Mouse (Mus musculus): Measurements from ENCODE around the gene Lypla2.
"Not testable (repeated sequence)": the region's sequence is repeated elsewhere in the genome, so short reads cannot be mapped to it uniquely, and the experiment has no call there.

Lypla2 gene

GRCm38 (mm10) chr4:135949911-135950310 is 22.5 kb downstream of the Lypla2 start:
- in situ Hi-C loops (cut with MseI, MboI), result no loop called here

- in situ Hi-C loops (cut with MseI, MboI), result no loop called here
These were observed 23.0 kb downstream of the Lypla2 start for GRCm38 (mm10) chr4:135949475-135949874.

GRCm38 (mm10) chr4:135948142-135948541 is 24.3 kb downstream of the Lypla2 start:
- in situ Hi-C loops (cut with MseI, MboI), result no loop called here

- in situ Hi-C loops (cut with MseI, MboI), result no loop called here
These were observed 25.6 kb downstream of the Lypla2 start for GRCm38 (mm10) chr4:135946659-135947301.

- in situ Hi-C loops (cut with MseI, MboI), result no loop called here
These were observed 26.2 kb downstream of the Lypla2 start, which contains the start of gene Hmgcl for GRCm38 (mm10) chr4:135946278-135946658. Gene Hmgcl, plus strand, starts transcription at chr4:135946448.

GRCm38 (mm10) chr4:135945706-135946105 is 26.7 kb downstream of the Lypla2 start:
- in situ Hi-C loops (cut with MseI, MboI), result no loop called here

- in situ Hi-C loops (cut with MseI, MboI), result no loop called here
These were observed 29.0 kb downstream of the Lypla2 start for GRCm38 (mm10) chr4:135943389-135943788.

GRCm38 (mm10) chr4:135942193-135942592 is 30.2 kb downstream of the Lypla2 start:
- in situ Hi-C loops (cut with MseI, MboI), result no loop called here

GRCm38 (mm10) chr4:135941026-135941425 is 31.4 kb downstream of the Lypla2 start:
- in situ Hi-C loops (cut with MseI, MboI), result not testable (repeated sequence)

GRCm38 (mm10) chr4:135938858-135939257 is 33.6 kb downstream of the Lypla2 start:
- in situ Hi-C loops (cut with MseI, MboI), result loop anchor here in 1 of 2 experiments (10.0 kb wide), 1 partner anchor 54 kb away; no protein-coding TSS in a partner anchor

- in situ Hi-C loops (cut with MseI, MboI), result loop anchor here in 1 of 2 experiments (10.0 kb wide), 1 partner anchor 51 kb away; no protein-coding TSS in a partner anchor
These were observed 36.9 kb downstream of the Lypla2 start for GRCm38 (mm10) chr4:135935502-135935901.

GRCm38 (mm10) chr4:135934708-135935500 is 37.5 kb downstream of the Lypla2 start:
- in situ Hi-C loops (cut with MseI, MboI), result loop anchor here in 1 of 2 experiments (10.0 kb wide), 1 partner anchor 50 kb away; no protein-coding TSS in a partner anchor

GRCm38 (mm10) chr4:135931832-135932231 is 40.6 kb downstream of the Lypla2 start:
- in situ Hi-C loops (cut with MseI, MboI), result loop anchor here in 1 of 2 experiments (10.0 kb wide), 1 partner anchor 47 kb away; no protein-coding TSS in a partner anchor

GRCm38 (mm10) chr4:135930239-135930638 is 42.2 kb downstream of the Lypla2 start:
- in situ Hi-C loops (cut with MseI, MboI), result loop anchor here in 1 of 2 experiments (10.0 kb wide), 1 partner anchor 45 kb away; no protein-coding TSS in a partner anchor

- in situ Hi-C loops (cut with MseI, MboI), result loop anchor here in 1 of 2 experiments (10.0 kb wide), 1 partner anchor 45 kb away; no protein-coding TSS in a partner anchor
These were observed 42.6 kb downstream of the Lypla2 start for GRCm38 (mm10) chr4:135929828-135930227.

GRCm38 (mm10) chr4:135929405-135929804 is 43.0 kb downstream of the Lypla2 start:
- in situ Hi-C loops (cut with MseI, MboI), result no loop called here

GRCm38 (mm10) chr4:135928376-135928775 is 44.0 kb downstream of the Lypla2 start:
- in situ Hi-C loops (cut with MseI, MboI), result no loop called here

GRCm38 (mm10) chr4:135926861-135927260 is 45.6 kb downstream of the Lypla2 start:
- in situ Hi-C loops (cut with MseI, MboI), result no loop called here

GRCm38 (mm10) chr4:135926195-135926808 is 46.1 kb downstream of the Lypla2 start:
- in situ Hi-C loops (cut with MseI, MboI), result no loop called here

- in situ Hi-C loops (cut with MseI, MboI), result no loop called here
These were observed 47.1 kb downstream of the Lypla2 start for GRCm38 (mm10) chr4:135925341-135925740.

- in situ Hi-C loops (cut with MseI, MboI), result no loop called here
These were observed 48.0 kb downstream of the Lypla2 start for GRCm38 (mm10) chr4:135924418-135924817.

- in situ Hi-C loops (cut with MseI, MboI), result no loop called here
These were observed 50.2 kb downstream of the Lypla2 start for GRCm38 (mm10) chr4:135922190-135922589.

All from mouse trophoblast stem cell (cell line).